Mouse (Mus musculus) embryonic fibroblast, embryonic 13.5 days (primary cell): ENCODE measurements around the gene Flywch1.

Source experiments
- CTCF ChIP-seq: IDR thresholded peaks from 2 replicates; pipeline ENCODE4 v1.5.1; 2011; ENCODE audit warnings: mild to moderate bottlenecking, control low read depth, low read length, moderate library complexity, borderline replicate concordance; ENCODE audit not compliant: insufficient read depth
- POLR2A ChIP-seq: IDR thresholded peaks from 2 replicates; pipeline ENCODE4 v1.6.1; 2011; ENCODE audit warnings: low read depth, mild to moderate bottlenecking, control low read depth, low read length, moderate library complexity

- no peak for TF ChIP-seq CTCF
- no peak for TF ChIP-seq POLR2A
Observed at GRCm38 (mm10) chr17:23795323-23795722, 23.9 kb upstream of the Flywch1 start.
